Mouse (Mus musculus): Measurements from ENCODE around the gene Olfr1282. TPM values are rescaled to one million over a fixed set of nuclear protein-coding genes. Genes with fewer than 3 reads are reported as not detected.

Gene Olfr1282
- polyA plus RNA-seq, 1 experiment from 2014 or later, result not detected

GRCm38 (mm10) chr2:111289836-111290235, 46.0 kb downstream of the Olfr1282 start, which contains the start of gene Olfr1278:
Gene Olfr1278 (plus strand): TSS chr2:111290136.
- Histone ChIP-seq H3K9ac (ENCODE audit: low read length) (no peak within 1 kb of the TSS), H3K9me3 (ENCODE audit: control insufficient read depth, low read length) (no peaks in the 10 kb centered on the region), H3K4me3 (ENCODE audit: control insufficient read depth in 1 of 2, insufficient read depth in 1 of 2, low read depth in 1 of 2, low read length in 2 of 2) (no peak within 1 kb of the TSS), H3K36me3 (ENCODE audit: control insufficient read depth, insufficient read depth, low read length) (no peaks in the 10 kb centered on the region), H3K27me3 (ENCODE audit: control insufficient read depth, insufficient read depth, low read length) (no peaks in the 10 kb centered on the region), H3K4me2 (ENCODE audit: low read length) (no peak within 1 kb of the TSS), H3K4me1 (ENCODE audit: control insufficient read depth in 2 of 2, insufficient read depth in 2 of 2, low read length in 2 of 2) (no peaks in the 10 kb centered on the region), H3K27ac (replicated peaks in 1 of 2; ENCODE audit: control insufficient read depth in 1 of 2, insufficient read depth in 1 of 2, low read depth in 2 of 2, low read length in 2 of 2) (no peak within 1 kb of the TSS)
- ATAC-seq (ENCODE audit: insufficient number of reproducible peaks, insufficient read depth, low FRiP score, low read depth), result no peak

Other genes starting within 250 kb of the Olfr1282 start
- not detected in 2 replicates for gene Gm13941, start 230.1 kb downstream of the Olfr1282 start, polyA plus RNA-seq (2014; fragmentation: Nextera tagmentation; extraction: Ambion mirVana)
- not detected in 2 replicates for gene Gm15130, start 183.1 kb downstream of the Olfr1282 start, polyA plus RNA-seq (2014; fragmentation: Nextera tagmentation; extraction: Ambion mirVana)
- gene 4930430A15Rik, start 106.5 kb downstream of the Olfr1282 start, polyA plus RNA-seq (2014; fragmentation: Nextera tagmentation; extraction: Ambion mirVana), result not detected in 2 replicates
- gene Olfr1275, start 100.8 kb downstream of the Olfr1282 start, polyA plus RNA-seq (2014; fragmentation: Nextera tagmentation; extraction: Ambion mirVana), result not detected in 2 replicates
- not detected in 2 replicates for gene Olfr1276, start 81.6 kb downstream of the Olfr1282 start, polyA plus RNA-seq (2014; fragmentation: Nextera tagmentation; extraction: Ambion mirVana)
- gene Olfr1277, start 62.0 kb downstream of the Olfr1282 start, polyA plus RNA-seq (2014; fragmentation: Nextera tagmentation; extraction: Ambion mirVana), result not detected in 2 replicates
- not detected in 2 replicates for gene Olfr1278, start 45.9 kb downstream of the Olfr1282 start, polyA plus RNA-seq (2014; fragmentation: Nextera tagmentation; extraction: Ambion mirVana)
- gene Olfr1279, start 35.4 kb downstream of the Olfr1282 start, polyA plus RNA-seq (2014; fragmentation: Nextera tagmentation; extraction: Ambion mirVana), result not detected in 2 replicates
- gene Olfr1280, start 22.1 kb downstream of the Olfr1282 start, polyA plus RNA-seq (2014; fragmentation: Nextera tagmentation; extraction: Ambion mirVana), result not detected in 2 replicates
- gene Olfr1281, start 9.6 kb downstream of the Olfr1282 start, polyA plus RNA-seq (2014; fragmentation: Nextera tagmentation; extraction: Ambion mirVana), result not detected in 2 replicates
- not detected in 2 replicates for gene Olfr1283, start 30.7 kb upstream of the Olfr1282 start, polyA plus RNA-seq (2014; fragmentation: Nextera tagmentation; extraction: Ambion mirVana)
- not detected in 2 replicates for gene Olfr1284, start 39.4 kb upstream of the Olfr1282 start, polyA plus RNA-seq (2014; fragmentation: Nextera tagmentation; extraction: Ambion mirVana)
- gene Olfr1286, start 87.0 kb upstream of the Olfr1282 start, polyA plus RNA-seq (2014; fragmentation: Nextera tagmentation; extraction: Ambion mirVana), result not detected in 2 replicates
- not detected in 2 replicates for gene Olfr1287, start 113.1 kb upstream of the Olfr1282 start, polyA plus RNA-seq (2014; fragmentation: Nextera tagmentation; extraction: Ambion mirVana)
- not detected in 2 replicates for gene Olfr1288, start 138.0 kb upstream of the Olfr1282 start, polyA plus RNA-seq (2014; fragmentation: Nextera tagmentation; extraction: Ambion mirVana)
- not detected in 2 replicates for gene Olfr1289, start 144.7 kb upstream of the Olfr1282 start, polyA plus RNA-seq (2014; fragmentation: Nextera tagmentation; extraction: Ambion mirVana)
- gene Olfr1290, start 157.8 kb upstream of the Olfr1282 start, polyA plus RNA-seq (2014; fragmentation: Nextera tagmentation; extraction: Ambion mirVana), result not detected in 2 replicates
- gene Olfr1291-ps1, start 161.1 kb upstream of the Olfr1282 start, polyA plus RNA-seq (2014; fragmentation: Nextera tagmentation; extraction: Ambion mirVana), result not detected in 2 replicates
- not detected in 2 replicates for gene Olfr1293-ps, start 189.1 kb upstream of the Olfr1282 start, polyA plus RNA-seq (2014; fragmentation: Nextera tagmentation; extraction: Ambion mirVana)
- gene Olfr1294, start 204.2 kb upstream of the Olfr1282 start, polyA plus RNA-seq (2014; fragmentation: Nextera tagmentation; extraction: Ambion mirVana), result not detected in 2 replicates
- gene Olfr1295, start 233.6 kb upstream of the Olfr1282 start, polyA plus RNA-seq (2014; fragmentation: Nextera tagmentation; extraction: Ambion mirVana), result not detected in 2 replicates

All from heart, embryonic 14.5 days (tissue).